In genomic region chr12:41483593-41484451, GRCm38 (mm10) we compare ENCODE assay signal across 8 mouse cellular contexts. TPM values are rescaled to one million over a fixed set of nuclear protein-coding genes. Genes with fewer than 3 reads are reported as not detected.
DNase-seq lines count a peak whose midpoint lies in the region; ATAC-seq and TF ChIP-seq lines count a peak whose summit lies in the region.

No protein-coding gene starts in this region.

- peak overlapping the region; percentile 92 for H3K27ac ChIP-seq in forebrain, postnatal 0 days (ENCODE audit: low read depth, low read length)
- peak overlapping the region; percentile 51 for H3K27ac ChIP-seq in neural tube, embryonic 11.5 days (ENCODE audit: low read depth, low read length)

- peak overlapping the region; percentile 79 for H3K9ac ChIP-seq in forebrain, postnatal 0 days
- H3K9ac ChIP-seq in neural tube, embryonic 11.5 days (ENCODE audit: low read length), result peak overlapping the region; percentile 26

- no peak for TF ChIP-seq CTCF in lung, adult 2 months (IDR thresholded peaks at IDR 0.05; ENCODE audit: insufficient read depth, low read length)
- no peak for TF ChIP-seq CTCF in forebrain, postnatal 0 days (IDR thresholded peaks at IDR 0.05; ENCODE audit: low read depth)

- WGBS in lung, adult 2 months, result 28% methylated on average over 23 of the region's 23 CpGs
- WGBS in forebrain, postnatal 0 days, result 11% methylated on average over 23 of the region's 23 CpGs
- WGBS in neural tube, embryonic 11.5 days, result 24% methylated on average over 23 of the region's 23 CpGs

- H3K4me2 ChIP-seq in forebrain, postnatal 0 days (ENCODE audit: low read depth), result peak overlapping the region; percentile 58
- H3K4me2 ChIP-seq in neural tube, embryonic 11.5 days (ENCODE audit: low read depth), result peak overlapping the region; percentile 53

- intact Hi-C loops in left cerebral cortex, postnatal 14 days (cut with DNase I), result loop anchor here (2.0 kb wide), 1 partner anchor 641 kb away; no protein-coding TSS in a partner anchor

- no peaks in the 10 kb centered on the region for H3K27me3 ChIP-seq in forebrain, postnatal 0 days (ENCODE audit: insufficient read depth, low read length)
- H3K27me3 ChIP-seq in neural tube, embryonic 11.5 days (ENCODE audit: control insufficient read depth, insufficient read depth, low read length), result no peaks in the 10 kb centered on the region

- no peak for TF ChIP-seq POLR2A in lung, adult 2 months (IDR thresholded peaks at IDR 0.05; ENCODE audit: borderline replicate concordance, extremely low read depth, low read depth, low read length)

- H3K9me3 ChIP-seq in forebrain, postnatal 0 days (ENCODE audit: low read length), result no peaks in the 10 kb centered on the region
- H3K9me3 ChIP-seq in neural tube, embryonic 11.5 days (ENCODE audit: control insufficient read depth, low read length), result no peaks in the 10 kb centered on the region

- peak; percentile 7; the same call in 1 of the 2 replicates for ATAC-seq in forebrain, postnatal 0 days
- ATAC-seq in neural tube, embryonic 11.5 days (ENCODE audit: insufficient read depth, low FRiP score, low TSS enrichment), result no peak

- no peak for DNase-seq in lung, adult 2 months
- DNase-seq in lung, postnatal 25 days (ENCODE audit: low spot score), result no peak
- peak; percentile 28 for DNase-seq in cerebellum, adult 8-10 months
- DNase-seq in forebrain, postnatal 0 days, result peak; percentile 73
- peak; percentile 40 to 46 for DNase-seq in left cerebral cortex, postnatal 14 days (ENCODE audit: low spot score in 2 of 2)
- DNase-seq in neural tube, embryonic 11.5 days (ENCODE audit: low spot score), result peak; percentile 48
- no peak for DNase-seq in spleen, postnatal 14 days (ENCODE audit: low spot score in 2 of 2)
- DNase-seq in ovary, postnatal 36 days (ENCODE audit: low spot score), result no peak

- peaks cover 2% of the 10 kb centered on the region; the same call in 1 of the 2 replicates for H3K4me1 ChIP-seq in lung, adult 2 months (ENCODE audit: control insufficient read depth, insufficient read depth, low read length)
- H3K4me1 ChIP-seq in forebrain, postnatal 0 days (ENCODE audit: insufficient read depth), result no peaks in the 10 kb centered on the region
- H3K4me1 ChIP-seq in neural tube, embryonic 11.5 days (ENCODE audit: control insufficient read depth, insufficient read depth, low read length), result peaks cover 8% of the 10 kb centered on the region; the same call in 1 of the 2 replicates

- no peaks in the 10 kb centered on the region for H3K36me3 ChIP-seq in forebrain, postnatal 0 days (ENCODE audit: insufficient read depth)
- no peaks in the 10 kb centered on the region for H3K36me3 ChIP-seq in neural tube, embryonic 11.5 days (ENCODE audit: control insufficient read depth, insufficient read depth, low read length)

- peak overlapping the region; percentile 58 for H3K4me3 ChIP-seq in lung, adult 2 months (replicated peaks; ENCODE audit: extremely low read depth, low read depth, low read length)
- H3K4me3 ChIP-seq in forebrain, postnatal 0 days (ENCODE audit: low read depth, low read length), result peak overlapping the region; percentile 73
- H3K4me3 ChIP-seq in neural tube, embryonic 11.5 days (ENCODE audit: low read depth, low read length), result peak overlapping the region; percentile 42

RNA-seq across cellular contexts. Expression of gene Lrrn3, which starts 2.4 kb away (rescaled TPM):
- polyA plus RNA-seq in lung, adult 2 months (2012; rRNA removed), result 1.2 and 2.7 TPM in 2 replicates
- 116 and 127 TPM in 2 replicates for total RNA-seq in forebrain, postnatal 0 days (2014; rRNA removed)
- polyA plus RNA-seq in forebrain, postnatal 0 days (2015; fragmentation: Nextera tagmentation; extraction: Ambion mirVana), result 80.0 and 92.8 TPM in 2 replicates
- total RNA-seq in left cerebral cortex, postnatal 14 days (2021), result 10 to 100 TPM; 50.5 to 56.2 TPM
- polyA plus RNA-seq in neural tube, embryonic 11.5 days (2014; fragmentation: Nextera tagmentation; extraction: Ambion mirVana), result 53.5 and 57.2 TPM in 2 replicates

Comparison
In these comparisons a context has a peak if more than half of its experiments do, and no peak if none do; other contexts are left out.
1. DNase-seq: peak in cerebellum, adult 8-10 months (single experiment), forebrain, postnatal 0 days (single experiment), left cerebral cortex, postnatal 14 days (2 of 2) and neural tube, embryonic 11.5 days (single experiment); none in lung, adult 2 months (single experiment), lung, postnatal 25 days (single experiment), spleen, postnatal 14 days (0 of 2) and ovary, postnatal 36 days (single experiment).
2. RNA of gene Lrrn3, which starts 2.4 kb away (polyA plus RNA-seq): 80.0 to 92.8 TPM in forebrain, postnatal 0 days and 53.5 to 57.2 TPM in neural tube, embryonic 11.5 days; 1.2 to 2.7 TPM in lung, adult 2 months; every median in the first group is over 10 times any median in the second.
3. Peak in every context shown above with its lines, with median percentiles within 50 percentile points of each other: H3K4me3 ChIP-seq.